Mouse (Mus musculus) kidney, adult 18-20 months (tissue): ENCODE measurements around the gene Lrrc66.
"Not testable (repeated sequence)": the region's sequence is repeated elsewhere in the genome, so short reads cannot be mapped to it uniquely, and the experiment has no call there.

Source experiments
- DNase-seq: peaks from one replicate; pipeline ENCODE4 v3.0.0; 2021

The Lrrc66 gene

DNA sequence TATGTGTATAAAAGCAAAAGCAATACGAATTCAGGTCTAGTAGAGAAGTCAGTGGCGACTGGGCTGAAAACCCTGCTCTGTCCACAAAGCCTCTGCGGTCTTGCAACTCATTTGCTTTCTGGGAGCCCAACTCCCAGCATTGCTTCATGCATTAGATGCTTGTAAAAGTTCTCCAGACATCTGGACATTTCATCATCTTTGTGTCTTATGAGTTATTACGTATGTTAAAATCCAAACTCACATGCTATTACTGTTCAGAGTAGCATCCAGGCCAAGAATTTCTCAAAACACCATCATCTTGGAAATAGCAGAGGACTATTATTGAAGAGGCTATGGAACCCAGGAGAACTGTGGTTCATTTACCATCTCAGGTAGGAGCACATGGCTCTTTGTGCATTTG is 21.3 kb downstream of the Lrrc66 start:
- no peak for DNase-seq

DNA sequence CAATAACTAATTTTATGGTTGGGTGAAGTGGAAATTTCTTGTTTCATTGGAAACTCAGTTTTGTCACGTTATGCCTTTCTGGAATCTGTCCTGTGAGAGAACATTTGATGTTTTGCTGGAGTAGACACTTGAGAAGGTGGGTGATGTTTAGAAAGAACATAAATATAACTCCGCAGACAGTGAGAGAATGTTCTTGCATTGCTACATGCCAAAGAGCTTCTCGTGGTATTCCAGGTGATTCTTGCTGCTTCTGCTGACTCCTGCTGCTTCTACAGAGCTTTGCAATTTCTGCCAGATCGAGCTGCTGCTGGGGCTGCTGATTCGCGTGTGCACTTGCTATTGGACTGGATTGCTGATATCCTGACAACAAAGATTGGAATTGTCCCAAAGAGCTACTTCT is 27.4 kb downstream of the Lrrc66 start:
- DNase-seq, result no peak

DNA sequence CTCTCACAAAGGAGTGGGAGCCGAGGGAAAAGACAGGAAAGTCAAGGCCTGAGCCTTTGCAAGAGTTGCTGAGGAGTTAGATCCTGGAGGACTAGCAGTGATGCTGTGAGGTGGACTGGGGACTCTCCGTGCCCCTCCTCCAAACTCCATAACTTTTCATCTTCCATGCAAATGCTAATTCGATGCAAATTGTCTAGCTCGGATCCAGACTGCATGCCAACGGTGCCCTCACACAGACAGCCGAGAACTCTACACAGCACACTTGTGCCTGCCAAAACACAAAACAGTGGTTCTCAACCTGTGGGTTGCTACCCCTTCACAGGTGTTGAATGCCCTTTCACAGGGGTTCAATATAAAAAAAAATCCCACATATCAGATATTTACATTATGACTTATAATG is 27.8 kb downstream of the Lrrc66 start:
- DNase-seq, result no peak

DNA sequence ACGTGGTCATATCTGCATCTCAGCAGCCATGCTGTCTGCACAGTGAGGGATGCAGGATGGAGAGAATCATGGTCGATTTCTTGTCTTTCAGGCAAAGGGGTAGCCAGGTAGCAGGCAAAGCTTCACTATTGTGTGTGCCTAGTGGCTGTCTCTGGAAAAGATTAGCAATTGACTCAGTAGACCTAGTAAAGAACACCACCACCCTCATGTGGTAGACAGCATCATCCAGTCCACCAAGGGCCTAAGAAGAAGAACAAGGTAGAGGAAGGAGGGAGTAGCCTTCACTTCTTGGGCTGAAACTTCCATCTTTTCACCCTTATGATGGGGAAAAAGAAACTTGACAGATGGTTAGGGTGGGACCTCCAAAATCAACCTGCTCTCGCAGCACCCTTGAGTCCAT is 29.5 kb downstream of the Lrrc66 start:
- no peak for DNase-seq

DNA sequence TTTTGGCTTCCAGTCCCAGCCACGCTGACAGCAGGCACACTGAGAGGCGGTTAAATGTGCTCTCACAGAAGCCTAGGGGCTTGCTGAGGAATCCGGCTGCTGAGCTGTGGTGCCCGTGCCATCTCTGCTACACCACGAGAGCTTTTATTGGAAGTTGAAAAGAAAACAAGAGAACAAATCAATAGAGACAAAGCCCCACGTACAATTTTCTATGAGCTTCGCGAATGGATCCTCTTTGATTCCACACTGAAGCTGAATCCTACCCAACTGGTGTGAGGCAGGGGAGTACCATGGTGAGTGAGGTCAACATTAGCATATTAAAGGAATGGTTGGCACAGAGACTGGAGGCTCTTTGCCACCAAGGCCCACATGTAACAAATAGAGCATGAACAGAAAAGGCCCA is 31.0 kb downstream of the Lrrc66 start:
- no peak for DNase-seq

DNA sequence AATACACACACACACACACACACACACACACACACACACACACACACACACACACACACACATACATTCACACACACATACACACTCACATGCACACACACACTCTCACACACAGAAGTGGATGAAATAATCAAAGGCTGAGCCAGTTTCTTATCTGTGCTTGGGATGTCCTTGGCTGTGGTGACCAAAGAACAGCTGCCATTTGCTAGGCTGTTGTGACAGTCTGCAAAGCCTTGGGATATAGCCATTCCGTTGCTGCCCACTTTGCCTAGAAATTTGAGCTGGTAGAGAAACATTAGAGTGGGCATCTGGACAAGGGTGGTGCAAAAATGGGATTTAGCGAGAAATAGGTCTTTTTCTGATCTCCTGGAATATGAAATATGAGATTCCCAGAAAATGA is 32.3 kb downstream of the Lrrc66 start:
- no peak for DNase-seq

DNA sequence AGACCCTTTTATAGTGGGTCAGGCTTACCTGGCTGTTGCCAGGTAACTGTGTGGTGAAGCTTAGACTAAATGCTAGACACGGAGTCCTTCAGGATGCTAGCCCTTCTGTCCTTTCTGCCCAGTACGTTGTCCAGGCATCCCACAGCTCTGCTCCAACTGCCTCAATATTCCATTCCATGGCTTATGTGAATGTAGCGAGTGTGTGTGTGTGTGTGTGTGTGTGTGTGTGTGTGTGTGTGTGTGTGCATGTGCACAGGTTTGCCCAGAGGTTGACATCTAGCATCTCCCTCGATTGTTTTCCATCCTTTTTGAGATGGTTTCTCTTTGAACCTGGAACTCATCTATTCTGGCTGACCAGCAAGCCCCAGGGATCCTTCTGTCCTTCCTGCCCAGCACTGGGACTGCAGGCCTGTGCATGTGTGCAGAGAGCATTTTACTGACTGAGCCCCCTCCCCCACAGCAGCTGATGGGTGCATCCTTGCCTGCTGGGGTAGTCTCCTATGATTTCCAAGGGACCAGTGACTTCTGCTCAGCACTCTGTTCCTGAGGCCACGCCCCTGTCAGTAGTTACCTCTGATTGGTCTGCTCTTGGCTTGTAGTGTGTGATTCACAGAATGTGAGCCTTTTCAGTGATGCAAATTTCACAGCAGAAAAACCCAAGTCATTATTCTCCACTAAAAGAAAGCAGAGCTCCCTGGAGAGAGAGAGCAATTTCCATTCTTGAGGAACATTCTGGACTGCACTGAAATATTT is 33.2 kb downstream of the Lrrc66 start:
- no peak for DNase-seq

DNA sequence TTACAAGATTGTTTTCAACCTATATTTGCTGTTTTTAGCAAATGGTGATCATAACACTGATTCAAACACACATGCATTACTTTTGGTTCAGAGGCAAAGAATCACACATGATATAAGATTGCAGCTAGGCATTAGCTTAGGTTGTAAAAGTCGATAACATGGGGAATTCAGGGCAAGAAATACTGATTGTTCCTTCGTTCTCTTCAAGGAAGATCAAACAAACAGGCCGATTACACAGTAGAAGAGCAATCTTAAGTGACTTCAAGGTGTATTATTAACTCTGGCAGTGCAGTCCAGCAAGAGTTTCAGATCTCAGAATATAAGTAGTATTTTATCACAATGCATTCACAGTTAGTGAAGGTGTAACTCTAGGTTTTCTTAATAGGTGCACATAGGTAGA is 45.2 kb downstream of the Lrrc66 start:
- DNase-seq, result no peak

DNA sequence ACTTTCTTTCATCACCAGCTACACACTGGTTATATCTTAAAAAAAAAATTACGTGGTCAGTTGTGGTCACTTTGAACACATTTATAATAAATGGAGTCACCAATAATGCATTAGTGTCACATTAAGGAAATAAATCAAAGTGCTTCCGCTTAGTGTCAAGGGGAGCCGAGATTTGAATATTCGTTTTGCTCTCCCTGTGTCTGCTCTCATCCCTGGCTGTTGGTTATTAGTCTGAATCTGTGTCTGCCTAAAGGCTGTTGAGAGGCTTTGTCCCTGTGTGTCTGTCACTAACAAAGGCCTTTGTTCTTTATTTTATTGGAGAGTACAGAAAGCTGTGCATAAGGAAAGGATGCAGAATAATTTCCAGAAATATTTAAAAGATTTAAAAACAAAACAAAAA is 45.7 kb downstream of the Lrrc66 start:
- no peak for DNase-seq

DNA sequence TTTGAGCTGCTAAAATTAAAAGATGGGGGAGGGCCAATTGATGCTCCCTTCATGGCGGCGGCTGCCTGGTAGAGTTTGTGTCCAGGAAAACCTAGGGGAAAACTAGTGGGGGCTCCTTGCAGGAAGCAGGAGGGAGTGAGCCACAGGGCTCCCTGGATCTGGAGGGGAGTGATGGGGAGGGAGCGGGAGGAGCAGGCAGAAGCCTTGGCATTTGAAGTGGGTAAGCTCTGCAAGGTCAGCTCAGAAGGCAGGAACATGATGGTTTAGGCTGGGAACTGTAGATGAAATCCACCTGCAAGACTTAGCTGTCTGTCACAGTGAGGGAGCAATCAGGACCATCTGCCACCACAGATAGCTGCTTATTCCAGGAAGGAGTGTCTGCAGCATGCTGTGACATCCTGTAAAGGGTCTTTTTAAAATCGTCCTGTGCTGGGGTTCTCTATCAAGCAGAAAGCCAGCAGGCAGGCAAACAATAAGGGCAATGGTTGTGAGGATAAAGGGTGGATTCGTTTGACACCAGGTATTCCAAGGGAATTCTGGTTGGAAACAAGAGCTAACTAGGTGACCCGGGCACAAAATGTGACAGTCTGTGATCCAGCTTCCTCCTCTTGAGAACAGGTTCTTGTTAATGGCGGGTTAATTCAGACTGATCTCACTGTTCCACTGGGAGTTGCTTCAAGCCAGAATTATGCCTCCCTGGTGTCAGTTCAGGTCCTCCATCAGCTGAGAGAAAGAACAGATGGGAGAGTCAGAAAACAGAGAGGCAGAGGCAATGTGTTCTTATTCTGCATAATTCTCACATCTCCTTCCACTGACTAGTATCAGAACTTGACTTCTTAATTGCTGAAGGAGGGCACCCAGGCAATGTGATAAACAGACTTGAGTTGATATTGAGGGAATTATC is 46.9 kb downstream of the Lrrc66 start:
- DNase-seq, result no peak

DNA sequence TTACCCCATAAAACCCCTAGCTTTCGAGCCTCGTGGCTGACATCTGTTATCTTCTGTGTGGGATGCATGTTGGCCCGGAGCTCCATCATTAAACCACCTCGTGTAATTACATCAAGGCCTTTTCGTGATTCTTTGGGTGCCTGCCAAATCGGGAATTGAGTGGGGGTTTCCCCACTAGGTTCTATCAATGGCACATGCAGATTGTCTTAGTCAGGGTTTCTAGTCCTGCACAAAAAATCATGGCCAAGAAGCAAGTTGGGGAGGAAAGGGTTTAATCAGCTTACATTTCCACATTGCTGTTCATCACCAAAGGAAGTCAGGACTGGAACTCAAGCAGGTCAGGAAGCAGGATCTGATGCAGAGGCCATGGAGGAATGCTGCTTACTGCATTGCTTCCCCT is 48.3 kb downstream of the Lrrc66 start:
- DNase-seq, result not testable (repeated sequence)

DNA sequence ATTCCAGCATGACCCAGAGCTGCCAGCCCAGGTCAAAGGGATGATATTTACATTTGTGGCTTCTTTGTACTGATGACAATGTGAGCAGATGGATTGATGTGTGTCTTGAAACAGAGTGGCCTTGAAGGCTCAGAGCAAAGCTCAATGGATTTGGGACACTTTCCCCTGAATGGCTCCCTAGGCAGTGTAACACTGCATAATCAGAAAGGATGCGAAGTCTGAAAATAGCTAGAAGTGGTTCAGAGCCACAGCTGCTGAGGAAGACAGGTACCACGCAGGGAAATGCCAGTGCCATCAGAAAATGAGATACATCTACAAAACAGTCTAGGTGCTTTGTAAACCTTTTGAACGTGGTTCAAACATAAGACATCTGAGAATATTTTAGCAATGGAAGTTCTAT is 54.2 kb downstream of the Lrrc66 start:
- DNase-seq, result no peak

DNA sequence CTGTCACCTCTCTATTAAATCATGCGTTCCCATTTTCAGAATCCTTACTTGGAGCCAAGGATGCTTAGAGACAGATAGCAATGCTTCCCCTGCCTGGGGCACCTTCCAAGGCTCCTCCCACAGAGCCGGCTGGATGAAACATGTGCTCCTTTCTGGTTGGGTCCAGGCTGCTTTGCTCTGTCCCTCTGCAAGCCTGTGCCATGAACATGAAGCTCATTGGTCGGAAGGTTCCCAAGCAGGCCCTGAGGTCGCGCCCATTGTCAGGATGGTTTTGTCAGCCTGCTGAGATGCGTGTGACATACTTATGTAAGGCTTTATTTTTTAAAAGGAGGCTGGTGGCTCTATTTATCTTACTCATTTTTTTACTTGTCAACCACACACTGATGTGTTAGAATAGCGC is 55.6 kb downstream of the Lrrc66 start:
- no peak for DNase-seq

DNA sequence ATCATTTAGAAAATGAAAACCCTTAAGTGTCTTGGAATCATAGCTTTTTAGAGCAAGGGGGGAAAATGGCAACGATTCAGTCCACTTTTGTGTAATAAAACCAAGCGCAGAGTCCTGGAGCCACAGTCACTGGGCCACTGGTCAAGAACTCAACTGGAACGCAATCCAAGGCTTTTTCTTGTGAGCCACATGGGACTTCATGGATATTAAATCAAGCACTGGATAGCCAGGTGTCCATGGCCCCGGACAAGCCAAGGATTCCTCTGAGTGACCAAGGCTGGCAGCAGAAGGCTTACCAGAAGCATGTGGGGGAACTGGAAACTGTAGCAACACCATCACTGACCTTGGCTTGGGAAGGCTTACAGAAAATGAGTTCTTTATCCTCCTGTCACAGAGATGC is 57.7 kb downstream of the Lrrc66 start:
- DNase-seq, result no peak

DNA sequence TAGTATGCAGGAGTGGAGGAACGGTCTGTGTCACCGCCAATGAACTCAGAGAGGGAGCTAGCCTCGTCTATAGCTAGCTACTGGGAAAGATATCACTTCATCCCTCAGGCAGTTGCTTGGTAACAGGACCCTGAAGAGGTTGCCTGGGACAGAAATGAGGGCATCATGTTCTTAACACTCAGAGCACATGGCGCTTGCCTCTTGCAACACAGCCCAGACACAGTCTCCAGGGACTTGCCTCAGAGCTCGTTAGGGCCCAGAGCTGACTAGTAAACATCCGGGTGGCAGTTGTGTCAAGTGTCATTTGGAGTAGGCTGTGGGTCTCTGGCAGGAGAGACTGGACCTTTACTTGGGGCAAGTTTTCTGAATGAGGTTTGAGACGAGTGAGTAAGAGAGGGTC is 58.5 kb downstream of the Lrrc66 start:
- DNase-seq, result no peak

DNA sequence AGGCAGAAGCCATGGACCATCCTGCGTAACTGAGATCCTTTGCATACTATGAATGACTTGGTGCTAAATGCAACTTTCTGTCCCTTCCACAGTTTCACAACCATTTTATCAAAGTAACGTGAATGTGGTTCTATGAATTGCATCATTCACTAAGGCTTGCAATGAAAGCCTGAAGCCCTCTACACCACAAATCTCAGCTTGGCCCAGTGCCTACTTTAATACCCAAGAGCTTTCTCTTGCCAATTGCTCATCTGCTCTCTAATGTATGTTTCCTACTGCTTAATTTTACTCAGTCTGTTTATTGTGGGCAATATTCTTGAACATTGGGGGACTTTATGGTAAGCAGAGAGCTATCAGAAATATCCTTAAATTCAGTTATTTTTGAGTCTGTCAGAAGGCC is 59.5 kb downstream of the Lrrc66 start:
- no peak for DNase-seq

DNA sequence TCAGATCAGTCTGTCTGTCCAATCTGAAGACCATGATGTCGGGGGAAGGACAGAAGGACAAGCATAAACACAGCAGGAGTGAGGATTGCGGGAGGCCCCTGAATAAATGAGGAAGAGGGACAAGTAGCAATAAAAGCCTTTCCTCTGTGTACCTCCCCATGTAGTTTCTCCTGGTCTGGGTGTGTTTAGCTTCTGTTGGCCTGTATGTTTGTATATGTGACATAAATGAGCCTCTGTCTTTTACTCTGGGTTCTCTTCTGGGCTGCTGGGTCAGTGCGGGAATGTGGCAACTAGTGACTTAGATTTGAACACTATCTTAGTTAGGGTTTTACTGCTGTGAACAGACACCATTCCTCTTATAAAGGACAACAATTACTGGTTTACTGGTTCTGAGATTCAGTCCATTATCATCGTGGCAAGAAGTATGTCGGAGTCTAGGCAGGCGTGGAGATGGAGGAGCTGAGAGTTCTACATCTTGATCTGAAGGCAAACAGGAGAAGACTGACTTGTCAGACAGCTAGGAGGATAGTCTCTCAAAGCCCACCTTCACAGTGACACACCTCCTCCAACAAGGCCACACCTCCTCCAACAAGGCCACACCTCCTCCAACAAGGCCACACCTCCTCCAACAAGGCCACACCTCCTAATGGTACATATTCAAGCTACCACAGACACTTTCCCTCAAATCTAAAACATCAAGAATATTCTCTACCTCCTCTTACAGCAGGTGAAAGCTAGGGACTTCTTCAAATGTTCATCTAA is 60.8 kb downstream of the Lrrc66 start:
- DNase-seq, result peak; percentile 1

DNA sequence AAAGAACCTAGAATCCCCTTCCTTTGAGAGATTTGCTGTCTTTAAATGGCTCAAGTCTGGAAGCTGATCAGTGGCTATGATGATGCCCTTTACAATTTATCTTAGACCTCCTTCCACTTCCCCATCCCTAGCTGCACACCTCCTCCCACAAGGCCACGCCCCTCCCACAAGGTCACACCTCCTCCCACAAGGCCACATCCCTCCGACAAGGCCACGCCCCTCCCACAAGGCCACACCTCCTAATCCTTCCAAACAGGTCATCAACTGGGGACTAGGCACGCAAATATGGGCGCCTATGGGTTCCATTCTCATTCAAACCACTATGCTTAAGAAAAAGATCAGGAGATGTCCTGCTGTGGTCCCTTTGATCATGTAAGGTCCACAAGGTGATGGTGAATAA is 63.1 kb downstream of the Lrrc66 start:
- peak; percentile 1 for DNase-seq

DNA sequence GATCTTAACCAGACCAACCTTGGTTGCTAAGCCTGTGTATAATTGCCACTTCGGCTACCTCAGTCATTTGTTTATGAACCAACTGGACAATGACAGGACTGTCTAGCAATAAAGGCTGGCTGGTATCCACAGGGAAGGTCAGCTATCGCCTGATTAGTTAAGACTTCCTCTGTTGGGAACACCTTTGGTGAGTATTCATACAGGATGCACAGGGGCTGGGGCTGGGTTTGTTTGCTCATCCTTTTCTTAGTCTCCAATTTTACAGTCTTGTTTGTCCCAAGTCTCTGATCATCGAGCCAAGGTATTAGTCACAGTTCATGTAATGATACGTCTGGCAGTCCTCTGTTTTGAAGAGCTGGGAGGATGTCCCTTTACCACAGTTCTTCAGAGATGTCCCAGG is 65.4 kb downstream of the Lrrc66 start:
- peak; percentile 1 for DNase-seq

DNA sequence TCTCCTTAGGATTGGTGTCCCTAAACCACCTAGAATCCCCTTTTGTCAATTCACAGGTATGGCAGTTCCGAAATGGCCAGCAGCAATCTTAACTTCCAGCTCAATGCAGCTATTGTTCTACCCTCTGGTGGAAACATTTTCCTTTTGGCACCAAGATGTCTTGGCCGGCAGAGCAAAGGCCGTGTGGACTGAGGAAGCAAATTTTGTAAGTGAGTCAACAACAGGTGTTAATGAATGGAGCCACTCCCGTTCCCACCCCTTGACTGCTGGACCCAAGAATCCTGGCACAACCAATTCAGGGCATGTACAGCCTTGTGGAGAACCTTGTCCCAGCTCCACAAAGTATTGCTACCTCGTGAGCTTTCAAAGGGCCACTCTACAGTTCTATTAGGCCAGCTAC is 66.2 kb downstream of the Lrrc66 start:
- no peak for DNase-seq

DNA sequence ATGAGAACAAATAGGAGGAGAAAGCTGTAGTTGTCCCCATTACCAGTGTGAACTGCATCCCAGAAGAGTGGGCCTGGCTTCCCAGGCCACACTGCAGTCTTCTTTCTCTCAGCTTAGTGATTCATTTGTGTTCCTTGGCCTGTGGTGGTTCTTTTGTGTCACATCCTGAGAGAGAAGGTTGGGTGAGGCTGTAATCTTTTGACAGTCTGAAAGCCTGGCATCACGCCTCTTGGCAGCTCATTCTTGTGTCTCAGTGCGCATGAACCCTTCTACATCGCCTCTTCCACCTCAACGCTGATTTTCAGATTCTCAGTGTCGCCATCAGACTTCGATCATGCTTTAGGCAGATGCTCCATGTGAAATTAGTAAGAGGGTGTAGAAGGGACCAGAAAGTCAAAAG is 68.3 kb downstream of the Lrrc66 start:
- no peak for DNase-seq

DNA sequence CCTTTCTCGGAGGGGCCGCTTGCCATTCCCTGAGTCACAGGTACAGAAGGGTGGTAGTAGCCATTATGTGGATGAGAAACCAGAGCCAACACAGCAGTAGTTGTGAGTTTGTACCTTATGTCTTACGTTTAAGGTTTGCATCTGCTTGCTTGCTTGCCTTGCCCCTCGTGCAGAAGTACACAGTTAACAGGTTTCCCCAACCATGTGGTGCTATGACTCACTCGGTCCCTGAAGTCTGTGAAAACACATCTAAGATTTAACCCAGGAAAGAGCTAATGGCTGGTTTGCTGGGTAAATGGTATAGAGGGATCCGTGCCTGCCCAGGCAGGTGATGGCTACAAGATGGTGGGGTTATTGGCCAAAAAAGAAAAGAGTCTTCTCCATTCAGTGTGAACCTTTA is 73.6 kb downstream of the Lrrc66 start:
- no peak for DNase-seq

DNA sequence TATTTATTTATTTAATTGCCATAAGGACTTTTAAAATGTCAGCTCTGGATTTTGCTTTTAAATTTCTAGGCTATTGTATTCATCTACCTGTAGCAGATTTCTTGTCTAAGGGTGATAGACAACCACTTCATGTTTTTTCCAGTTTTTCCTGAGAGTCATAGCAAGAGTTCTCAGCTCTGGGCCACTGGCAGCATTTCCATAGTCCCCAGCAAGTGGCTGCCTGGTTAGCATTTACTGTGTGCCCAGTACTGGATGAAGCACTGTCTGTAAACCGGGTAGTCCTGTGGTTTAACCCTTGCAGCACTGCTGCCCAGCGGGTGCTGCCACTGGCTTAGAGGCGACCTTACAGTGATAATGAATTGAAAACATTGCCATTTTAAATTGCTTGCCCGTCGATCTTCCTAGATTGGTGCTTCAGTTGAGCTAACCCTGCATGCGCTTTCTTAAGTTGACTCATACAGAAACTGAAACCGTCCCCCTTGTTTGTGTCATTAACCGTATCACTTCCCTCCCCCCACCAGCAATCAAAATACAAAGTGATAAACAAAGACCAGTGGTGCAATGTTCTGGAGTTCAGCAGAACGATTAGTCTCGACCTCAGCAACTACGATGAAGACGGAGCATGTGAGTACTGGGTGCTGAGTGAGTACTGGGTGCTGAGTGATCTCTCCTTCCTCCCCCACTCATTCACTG is 75.4 kb downstream of the Lrrc66 start:
- DNase-seq, result no peak
